Mouse (Mus musculus) Patski (cell line): Measurements from ENCODE around the gene Car2. TPM values are rescaled to one million over a fixed set of nuclear protein-coding genes. Genes with fewer than 3 reads are reported as not detected.

Experiments
- ATAC-seq: fragments of 100-300 bp; one replicate; pipeline ENCODE4 v1.8.0; 2021
- CTCF ChIA-PET: fragments of 350-600 bp; sonication (Branson Sonifier 250); formaldehyde crosslinking; loops from one replicate; lab custom pipeline; 2022; ENCODE audit warnings: inconsistent platforms; lab: Charles Lee
- POLR2A ChIA-PET: fragments of 350-600 bp; sonication (Branson Sonifier 250); formaldehyde crosslinking; loops from one replicate; lab custom pipeline; 2022; ENCODE audit warnings: antibody characterized with exemption, inconsistent platforms; lab: Charles Lee
- DNase-seq: peaks from one replicate; pipeline ENCODE4 v3.0.0-alpha.2; 2011; ENCODE audit warnings: low read depth, low spot score
- H3K27me3 ChIP-seq: fragments of 371-371 bp; one replicate; pipeline ENCODE4 v1.5.1; 2021
- CTCF ChIP-seq: fragments of 100-300 bp; IDR thresholded peaks from one replicate; pipeline ENCODE4 v1.5.1; 2021
- in situ Hi-C: fragments of 300-500 bp; cut with MboI; formaldehyde crosslinking; loops from 3 replicates; pipeline ENCODE4 v1.11.1; 2018; ENCODE audit warnings: low pct_unique_long_range_greater_than_20kb, mixed read lengths
- polyA plus RNA-seq: library from polyadenylated mRNA; unstranded; gene quantifications from one replicate; pipeline ENCODE4 v1.2.3, GENCODE M21; 2021

Car2 gene
- polyA plus RNA-seq, 1 experiment from 2014 or later = 158 TPM

DNA sequence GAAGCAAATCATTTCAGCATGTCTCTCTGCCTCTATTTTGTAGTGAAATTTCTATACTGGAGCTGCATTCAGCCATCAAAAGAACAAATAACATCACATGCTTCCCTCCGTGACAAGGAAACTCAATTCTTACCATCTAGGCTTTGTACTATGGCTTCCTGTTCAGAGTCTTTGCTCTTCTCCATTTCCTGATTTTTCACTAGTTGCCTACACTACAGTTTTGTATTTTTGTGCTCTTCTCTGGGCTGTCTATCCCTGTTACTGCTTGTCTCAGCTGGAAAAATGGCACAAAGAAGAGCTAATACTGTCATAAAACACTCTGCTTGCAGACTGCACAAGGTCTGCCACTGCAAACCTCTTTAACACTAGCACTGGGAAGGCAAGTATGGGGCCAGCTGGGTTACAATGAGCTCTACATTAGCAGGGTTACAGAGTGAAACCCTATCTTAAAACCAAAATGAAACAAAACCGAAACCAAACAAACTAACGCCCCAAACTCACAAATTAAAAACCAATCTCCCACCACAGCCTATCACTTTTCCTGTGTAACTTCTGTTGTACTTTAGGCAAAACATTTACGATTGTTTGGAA, 26.0 kb downstream of the Car2 start:
- in situ Hi-C loops = loop anchor here (10.0 kb wide), 1 partner anchor 1293 kb away; no protein-coding TSS in a partner anchor
- ATAC-seq (no peak), DNase-seq (no peak)
- CTCF ChIA-PET = interaction anchor here (0.9 to 1.7 kb wide), 3 partner anchors 9 to 47 kb away, joined by 3 to 4 read pairs (median 3); no protein-coding TSS in a partner anchor
- no peak for TF ChIP-seq CTCF
- POLR2A ChIA-PET = no interaction called here
- H3K27me3 ChIP-seq = no peaks in the 10 kb centered on the region

DNA sequence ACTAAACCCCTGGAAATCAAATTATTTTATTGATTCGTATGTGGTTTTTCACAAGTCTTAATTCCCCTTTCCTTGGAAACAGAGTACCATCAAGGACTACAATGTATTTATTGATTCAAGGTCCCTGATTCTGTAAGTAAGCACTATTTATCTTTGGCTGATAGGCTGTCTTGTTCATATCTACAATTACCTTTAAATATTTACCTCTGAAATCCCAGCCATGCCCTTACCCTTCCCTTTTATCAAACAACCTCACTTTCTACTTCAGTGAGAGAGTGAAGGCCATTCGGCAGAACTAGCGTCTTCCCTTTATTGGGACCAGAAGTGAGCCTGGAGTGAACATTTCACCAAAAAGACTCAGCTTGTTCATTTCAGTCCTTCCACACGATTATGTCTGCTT, 27.7 kb downstream of the Car2 start:
- no peak for TF ChIP-seq CTCF
- POLR2A ChIA-PET = no interaction called here
- in situ Hi-C loops = loop anchor here (10.0 kb wide), 1 partner anchor 1291 kb away; no protein-coding TSS in a partner anchor
- no peaks in the 10 kb centered on the region for H3K27me3 ChIP-seq
- DNase-seq (no peak), ATAC-seq (no peak)
- CTCF ChIA-PET = interaction anchor here (0.7 to 1.6 kb wide), 4 partner anchors 10 to 42 kb away, joined by 3 read pairs; no protein-coding TSS in a partner anchor

DNA sequence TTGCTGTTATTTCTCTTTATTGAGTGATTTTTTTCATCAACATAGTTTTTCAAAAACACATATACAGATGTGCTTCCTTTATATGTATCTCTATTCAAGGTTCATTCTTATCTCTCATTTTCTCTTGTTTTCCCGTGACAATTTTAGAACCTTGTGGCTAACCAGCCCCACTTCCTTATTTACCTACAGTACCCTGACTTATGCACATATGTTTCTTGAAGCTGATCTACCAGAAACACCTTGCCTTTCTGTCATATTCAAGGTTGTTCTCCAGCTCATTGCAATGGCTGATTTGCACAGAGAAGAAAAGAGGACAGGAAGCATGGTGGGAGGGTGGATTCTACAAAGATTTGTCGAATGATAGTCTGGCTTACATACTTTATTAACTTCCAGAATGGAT, 29.3 kb downstream of the Car2 start:
- ATAC-seq (no peak), DNase-seq (no peak)
- no peaks in the 10 kb centered on the region for H3K27me3 ChIP-seq
- ChIA-PET CTCF (interaction anchor here (1.0 to 4.3 kb wide), 3 partner anchors 13 to 20 kb away, joined by 3 to 32 read pairs (median 3); no protein-coding TSS in a partner anchor), POLR2A (interaction anchor here (1.3 kb wide), 1 partner anchor 14 kb away, joined by 4 read pairs; no protein-coding TSS in a partner anchor)
- in situ Hi-C loops = loop anchor here (10.0 kb wide), 1 partner anchor 1289 kb away; no protein-coding TSS in a partner anchor
- TF ChIP-seq CTCF = no peak

DNA sequence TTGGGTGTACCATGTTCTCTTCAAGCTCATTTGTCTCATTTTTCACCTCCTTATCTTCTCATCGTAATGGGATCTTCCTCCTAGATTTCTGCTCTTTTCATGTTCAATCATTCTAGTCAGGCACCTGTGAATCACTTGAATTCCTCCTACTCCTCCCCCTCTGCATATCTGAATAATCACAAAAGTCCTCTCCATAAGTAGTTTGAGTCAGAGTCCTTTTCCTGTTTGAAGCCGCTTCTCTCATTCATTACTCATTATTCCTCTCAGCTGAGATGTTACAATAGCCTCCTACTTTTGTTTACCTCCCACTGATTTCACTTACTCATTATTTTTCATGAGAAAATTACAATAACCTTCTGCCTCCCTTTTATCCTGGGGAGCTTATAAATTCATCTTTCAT, 31.2 kb downstream of the Car2 start:
- no peak for TF ChIP-seq CTCF
- POLR2A ChIA-PET = interaction anchor here (0.7 to 1.6 kb wide), 3 partner anchors 24 to 218 kb away, joined by 3 to 4 read pairs (median 3); no protein-coding TSS in a partner anchor
- no peaks in the 10 kb centered on the region for H3K27me3 ChIP-seq
- DNase-seq (no peak), ATAC-seq (peak; percentile 88)
- CTCF ChIA-PET = interaction anchor here (1.0 to 4.3 kb wide), 6 partner anchors 8 to 28 kb away, joined by 3 to 32 read pairs (median 8); no protein-coding TSS in a partner anchor
- in situ Hi-C loops = loop anchor here (10.0 kb wide), 1 partner anchor 1288 kb away; no protein-coding TSS in a partner anchor

DNA sequence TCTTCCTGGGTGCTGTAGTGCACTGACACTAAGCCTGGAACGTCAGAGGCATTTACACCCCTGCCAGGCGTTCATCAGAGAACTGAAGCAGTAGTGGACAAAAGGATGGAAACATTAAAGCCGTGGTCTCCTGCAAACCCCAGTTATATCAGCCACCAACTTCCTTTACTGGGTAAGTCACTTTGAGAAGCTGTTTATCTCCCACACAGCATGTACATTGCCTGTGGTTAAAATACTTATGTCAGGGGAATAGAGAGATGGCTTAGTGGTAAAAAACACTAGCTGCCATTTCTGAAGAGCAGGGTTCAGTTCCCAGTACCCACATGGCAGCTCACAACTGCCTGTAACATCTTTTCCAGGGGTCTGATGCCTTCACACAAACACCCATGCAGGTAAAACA, 58.6 kb downstream of the Car2 start:
- ATAC-seq (no peak), DNase-seq (no peak)
- ChIA-PET CTCF (interaction anchor here (0.6 to 3.5 kb wide), 8 partner anchors 9 to 103 kb away, joined by 3 to 16 read pairs (median 4); no protein-coding TSS in a partner anchor), POLR2A (interaction anchor here (0.8 kb wide), 1 partner anchor 27 kb away, joined by 3 read pairs; no protein-coding TSS in a partner anchor)
- no peaks in the 10 kb centered on the region for H3K27me3 ChIP-seq
- in situ Hi-C loops = no loop called here
- TF ChIP-seq CTCF = no peak

DNA sequence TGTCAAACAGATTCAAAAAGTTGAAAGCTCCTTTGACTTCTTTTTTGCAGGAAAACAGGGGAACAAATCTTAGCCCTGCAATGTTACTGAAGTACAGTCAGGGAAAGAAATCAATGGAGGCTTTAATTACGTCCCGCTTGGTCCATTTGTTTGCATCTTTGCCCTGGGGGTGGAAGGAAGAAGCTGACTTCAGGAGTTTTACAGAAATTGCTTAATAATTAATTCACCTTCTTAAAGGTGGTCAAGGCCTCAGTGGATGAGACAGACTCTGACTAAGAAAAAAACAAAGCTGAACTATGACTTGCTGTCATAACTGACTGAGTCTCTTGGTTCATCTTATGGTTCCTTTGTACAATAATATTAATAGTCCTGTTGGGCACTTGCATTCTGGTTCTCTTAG, 59.6 kb downstream of the Car2 start:
- no peaks in the 10 kb centered on the region for H3K27me3 ChIP-seq
- TF ChIP-seq CTCF = no peak
- DNase-seq = no peak
- POLR2A ChIA-PET = interaction anchor here (0.5 kb wide), 1 partner anchor 16 kb away, joined by 4 read pairs; no protein-coding TSS in a partner anchor
- CTCF ChIA-PET = interaction anchor here (0.9 to 3.5 kb wide), 10 partner anchors 11 to 102 kb away, joined by 3 to 16 read pairs (median 4); no protein-coding TSS in a partner anchor
- peak; percentile 48 for ATAC-seq
- in situ Hi-C loops = no loop called here

DNA sequence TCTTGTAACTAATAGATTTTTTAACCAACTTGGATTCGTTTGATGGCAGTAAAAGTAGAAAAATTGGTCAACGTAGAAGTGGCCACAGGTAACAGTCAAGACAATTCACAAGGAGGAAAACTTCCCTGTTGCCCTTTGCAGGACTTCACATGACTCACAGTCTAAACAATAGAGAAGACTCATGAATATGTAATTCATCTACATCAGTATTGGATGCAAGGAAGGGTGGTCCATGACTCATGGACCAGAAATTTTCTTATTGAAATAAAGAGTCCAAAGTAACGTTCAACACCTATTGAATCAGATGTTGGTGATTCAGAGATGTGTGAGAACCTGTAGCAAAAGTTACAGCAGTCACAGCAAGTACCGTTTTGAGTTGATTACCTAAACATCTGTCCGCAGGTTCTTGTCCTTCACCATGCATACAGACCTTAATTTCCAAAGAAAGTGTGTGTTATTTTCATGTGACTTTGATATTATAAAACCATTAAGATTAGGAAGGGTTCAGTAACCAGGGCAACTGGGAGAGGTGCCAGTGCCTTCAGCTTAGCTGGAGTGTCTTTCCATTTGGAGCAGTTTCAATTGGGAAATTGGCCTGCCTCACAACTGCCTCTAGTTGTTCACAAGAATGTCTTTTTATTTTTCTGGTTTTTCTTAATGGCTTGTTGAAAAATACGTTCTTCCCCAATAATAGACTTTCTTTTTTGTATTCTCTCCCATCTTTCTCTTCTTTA, 62.2 kb downstream of the Car2 start:
- no peak for TF ChIP-seq CTCF
- H3K27me3 ChIP-seq = no peaks in the 10 kb centered on the region
- no peak for DNase-seq
- in situ Hi-C loops = no loop called here
- peak; percentile 68 for ATAC-seq
- CTCF ChIA-PET = interaction anchor here (0.8 to 1.5 kb wide), 3 partner anchors 13 to 53 kb away, joined by 3 to 4 read pairs (median 3); no protein-coding TSS in a partner anchor
- POLR2A ChIA-PET = interaction anchor here (1.0 kb wide), 1 partner anchor 92 kb away, joined by 3 read pairs; no protein-coding TSS in a partner anchor

DNA sequence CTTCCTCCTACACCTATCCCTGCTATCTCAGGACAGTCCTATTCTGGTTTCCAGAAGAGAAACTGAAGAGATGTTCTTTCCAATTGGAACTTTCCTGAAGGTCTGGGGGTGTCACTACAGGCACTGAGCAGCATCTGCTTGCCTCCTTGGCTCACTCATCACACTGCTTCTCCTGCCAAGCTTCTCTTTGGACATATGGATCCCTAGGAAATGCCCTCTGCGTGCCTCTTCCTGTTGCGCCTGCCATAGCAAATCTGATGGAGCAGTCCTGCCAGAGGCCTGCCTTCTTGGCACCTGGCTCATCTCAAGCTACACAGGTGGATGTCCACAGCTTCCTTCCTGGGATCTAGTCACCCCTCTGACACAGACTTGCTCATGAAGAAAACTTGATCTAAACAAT, 64.0 kb downstream of the Car2 start:
- TF ChIP-seq CTCF = no peak
- no peak for ATAC-seq
- POLR2A ChIA-PET = interaction anchor here (0.6 to 0.7 kb wide), 4 partner anchors 8 to 89 kb away, joined by 3 to 8 read pairs (median 3); no protein-coding TSS in a partner anchor
- H3K27me3 ChIP-seq = no peaks in the 10 kb centered on the region
- in situ Hi-C loops = no loop called here
- CTCF ChIA-PET = interaction anchor here (0.9 kb wide), 1 partner anchor 13 kb away, joined by 3 read pairs; no protein-coding TSS in a partner anchor
- DNase-seq = no peak

Other genes starting within 250 kb of the Car2 start
- 21.0 TPM for gene Car13, start 244.5 kb upstream of the Car2 start, polyA plus RNA-seq
- not detected for gene Car1, start 77.9 kb upstream of the Car2 start, polyA plus RNA-seq
- 0.08 TPM for gene Car3, start 22.8 kb upstream of the Car2 start, polyA plus RNA-seq